Mouse (Mus musculus) hindbrain, embryonic 15.5 days (tissue): ENCODE measurements around the gene Ppp1r16b. TPM values are rescaled to one million over a fixed set of nuclear protein-coding genes. Genes with fewer than 3 reads are reported as not detected.
A peak's percentile ranks its signal among the peaks of the same experiment; 100 is the strongest.

Experiments used
- ATAC-seq: fragments of 200-750 bp; cut with Nextera tagmentation; 2 replicates; pipeline ENCODE4 v1.8.0; 2017; ENCODE audit warnings: low read depth, moderate number of reproducible peaks, moderate TSS enrichment; ENCODE audit not compliant: low FRiP score
- H3K27ac ChIP-seq: fragments of 300-500 bp; sonication (generic); replicated peaks from 2 replicates; pipeline ENCODE4 v1.5.1; 2015; ENCODE audit warnings: mild to moderate bottlenecking, inconsistent platforms
- H3K27me3 ChIP-seq: fragments of 300-500 bp; sonication (generic); 2 replicates; pipeline ENCODE4 v1.6.1; 2015; ENCODE audit warnings: control low read depth, inconsistent platforms
- H3K36me3 ChIP-seq: fragments of 300-500 bp; sonication (generic); 2 replicates; pipeline ENCODE4 v1.6.1; 2015; ENCODE audit warnings: control low read depth, inconsistent platforms
- H3K4me1 ChIP-seq: fragments of 300-500 bp; sonication (generic); replicated peaks from 2 replicates; pipeline ENCODE4 v1.6.1; 2015; ENCODE audit warnings: control low read depth, inconsistent platforms
- H3K4me2 ChIP-seq: fragments of 300-500 bp; sonication (generic); 2 replicates; pipeline ENCODE4 v1.6.1; 2015; ENCODE audit warnings: moderate library complexity, mild to moderate bottlenecking, inconsistent platforms
- H3K4me3 ChIP-seq: fragments of 300-500 bp; sonication (generic); 2 replicates; pipeline ENCODE4 v1.5.1; 2015; ENCODE audit warnings: mild to moderate bottlenecking, inconsistent platforms
- H3K9ac ChIP-seq: fragments of 300-500 bp; sonication (generic); 2 replicates; pipeline ENCODE4 v1.6.1; 2015; ENCODE audit warnings: inconsistent platforms
- H3K9me3 ChIP-seq: fragments of 300-500 bp; sonication (generic); 2 replicates; pipeline ENCODE4 v1.6.1; 2016; ENCODE audit warnings: control low read depth, inconsistent platforms
- WGBS: fragments of 180-500 bp; shearing (Covaris S2); methylation state at CpG from one replicate; pipeline ENCODE4 v1.1.7; 2015; 5-methylcytosine and 5-hydroxymethylcytosine counted together
- polyA plus RNA-seq: library from polyadenylated mRNA; unstranded; fragments of >200 nt; fragmentation: Nextera tagmentation; extraction: Ambion mirVana; gene quantifications from 2 replicates; pipeline ENCODE4 v1.2.1, GENCODE M21; 2015

The Ppp1r16b gene
- polyA plus RNA-seq = 22.1 and 23.4 TPM in 2 replicates

GRCm38 (mm10) chr2:158665098-158665497 lies at the start of gene Ppp1r16b:
Ppp1r16b (plus strand) TSS chr2:158665398.
- no peak within 1 kb of the TSS for H3K4me2 ChIP-seq
- no peaks in the 10 kb centered on the region for H3K9me3 ChIP-seq
- no peaks in the 10 kb centered on the region for H3K36me3 ChIP-seq
- 82% methylated on average over 4 of the region's 4 CpGs for WGBS
- no peak within 1 kb of the TSS for H3K27ac ChIP-seq
- no peak for ATAC-seq
- no peak within 1 kb of the TSS for H3K9ac ChIP-seq
- H3K27me3 ChIP-seq = peaks cover 8% of the 10 kb centered on the region; the same call in 1 of the 2 replicates
- H3K4me1 ChIP-seq = peaks cover 36% of the 10 kb centered on the region
- no peak within 1 kb of the TSS for H3K4me3 ChIP-seq

- Histone ChIP-seq H3K27me3 (peaks cover 40% of the 10 kb centered on the region), H3K27ac (peak overlapping the region; percentile 80), H3K9ac (peak overlapping the region; percentile 55), H3K9me3 (no peaks in the 10 kb centered on the region), H3K36me3 (no peaks in the 10 kb centered on the region), H3K4me3 (peak overlapping the region; percentile 46), H3K4me1 (peaks cover 33% of the 10 kb centered on the region), H3K4me2 (peak overlapping the region; percentile 54)
- 2% methylated on average over 13 of the region's 13 CpGs for WGBS
- ATAC-seq = no peak
These were observed 49.5 kb upstream of the Ppp1r16b start for GRCm38 (mm10) chr2:158615702-158616101.

DNA sequence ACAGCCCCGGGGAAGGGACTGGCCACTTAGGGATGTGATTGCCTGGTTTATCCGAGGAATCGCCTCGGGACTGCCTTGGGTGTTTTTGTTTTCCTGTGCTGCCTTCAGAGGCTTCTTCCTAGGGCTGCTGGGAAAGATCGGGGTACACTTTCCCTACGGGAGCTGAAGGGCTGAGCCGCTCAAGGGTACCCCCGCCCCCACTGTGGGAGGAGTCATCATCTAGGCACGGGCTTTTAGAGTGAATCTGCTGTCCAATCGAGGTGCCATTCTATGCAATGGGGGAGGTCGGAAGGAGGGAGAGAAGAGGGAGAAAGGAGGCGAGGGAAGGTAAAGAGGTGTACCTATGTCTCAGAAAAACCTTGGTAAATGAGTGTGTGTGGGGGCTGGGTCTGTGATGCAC lies 48.9 kb upstream of the Ppp1r16b start:
- 0% methylated on average over 12 of the region's 12 CpGs for WGBS
- Histone ChIP-seq H3K27me3 (peaks cover 40% of the 10 kb centered on the region; the same call in 1 of the 2 replicates), H3K9ac (peak overlapping the region; percentile 55), H3K4me3 (peak overlapping the region; percentile 46), H3K27ac (peak overlapping the region; percentile 80), H3K36me3 (no peaks in the 10 kb centered on the region), H3K4me1 (peaks cover 27% of the 10 kb centered on the region), H3K4me2 (peak overlapping the region; percentile 54), H3K9me3 (no peaks in the 10 kb centered on the region)
- peak; percentile 75; the same call in 1 of the 2 replicates for ATAC-seq

DNA sequence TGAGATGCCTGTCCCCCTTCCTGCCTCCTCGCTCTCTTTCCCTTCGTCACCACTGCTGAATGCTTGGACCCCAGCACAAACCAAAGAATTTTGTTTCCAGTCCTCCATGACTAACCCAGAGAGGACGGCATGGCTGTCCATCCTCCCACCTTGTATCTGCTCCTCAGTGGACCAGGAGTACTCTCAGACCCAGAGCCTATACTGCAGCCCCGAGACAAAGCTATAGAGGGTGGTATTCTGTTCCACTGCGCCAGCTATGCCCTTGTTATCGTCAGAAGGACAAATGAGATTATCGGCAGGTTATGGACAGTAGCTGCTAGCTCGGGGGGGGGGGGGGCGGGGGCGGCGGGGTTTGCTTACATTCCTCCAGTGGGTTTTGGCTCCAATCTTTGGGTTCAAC lies 48.4 kb upstream of the Ppp1r16b start:
- Histone ChIP-seq H3K9ac (0 out of 2 replicates have a peak overlapping the region, but pooled peaks have one; percentile 55), H3K27me3 (peaks cover 35% of the 10 kb centered on the region; the same call in 1 of the 2 replicates)

GRCm38 (mm10) chr2:158624718-158625222 lies 40.4 kb upstream of the Ppp1r16b start, which contains the start of gene Actr5:
Actr5 (plus strand) TSS chr2:158624888.
- Histone ChIP-seq H3K9me3 (no peaks in the 10 kb centered on the region), H3K9ac (peak within 1 kb of the TSS; percentile 83), H3K27ac (peak within 1 kb of the TSS; percentile 92), H3K4me1 (peaks cover 23% of the 10 kb centered on the region), H3K4me2 (peak within 1 kb of the TSS; percentile 73), H3K36me3 (peaks cover 16% of the 10 kb centered on the region), H3K27me3 (peaks cover 7% of the 10 kb centered on the region; the same call in 1 of the 2 replicates), H3K4me3 (peak within 1 kb of the TSS; percentile 78)
- ATAC-seq = peak; percentile 94
- under 1% methylated on average over 39 of the region's 39 CpGs for WGBS

More for the DNA sequence above, 48.4 kb upstream of the Ppp1r16b start:
- Histone ChIP-seq H3K36me3 (no peaks in the 10 kb centered on the region), H3K4me1 (peaks cover 26% of the 10 kb centered on the region), H3K9me3 (no peaks in the 10 kb centered on the region), H3K4me3 (peak overlapping the region; percentile 46), H3K4me2 (peak overlapping the region; percentile 54), H3K27ac (peak overlapping the region; percentile 80)
- no peak; the same call in 1 of the 2 replicates for ATAC-seq
- 8% methylated on average over 11 of the region's 11 CpGs for WGBS

DNA sequence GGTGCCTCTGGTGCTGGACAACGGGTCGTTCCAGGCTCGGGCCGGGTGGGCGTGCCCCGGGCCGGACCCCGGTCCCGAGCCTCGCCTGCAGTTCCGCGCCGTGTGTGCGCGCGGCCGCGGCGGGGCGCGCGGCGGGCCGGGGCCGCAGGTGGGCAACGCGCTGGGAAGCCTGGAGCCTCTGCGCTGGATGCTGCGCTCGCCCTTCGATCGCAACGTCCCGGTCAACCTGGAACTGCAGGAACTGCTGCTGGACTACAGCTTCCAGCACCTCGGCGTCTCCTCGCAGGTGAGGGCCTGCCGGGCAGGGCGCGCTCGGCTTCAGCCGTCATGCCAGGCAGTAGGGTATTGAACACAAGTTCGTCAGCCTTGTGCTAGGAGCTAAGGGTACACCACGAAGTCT lies 40.0 kb upstream of the Ppp1r16b start:
- peak overlapping the region; percentile 92 for H3K27ac ChIP-seq
- H3K4me1 ChIP-seq = peaks cover 23% of the 10 kb centered on the region
- no peaks in the 10 kb centered on the region for H3K9me3 ChIP-seq
- H3K36me3 ChIP-seq = peaks cover 20% of the 10 kb centered on the region
- H3K9ac ChIP-seq = peak overlapping the region; percentile 83
- H3K27me3 ChIP-seq = peaks cover 7% of the 10 kb centered on the region; the same call in 1 of the 2 replicates
- H3K4me3 ChIP-seq = peak overlapping the region; percentile 78
- under 1% methylated on average over 40 of the region's 44 CpGs for WGBS
- ATAC-seq = no peak; the same call in none of the 2 replicates
- peak overlapping the region; percentile 73 for H3K4me2 ChIP-seq

GRCm38 (mm10) chr2:158625697-158626096 lies 39.5 kb upstream of the Ppp1r16b start:
- Histone ChIP-seq H3K9me3 (no peaks in the 10 kb centered on the region), H3K27ac (peak overlapping the region; percentile 92), H3K4me3 (peak overlapping the region; percentile 78), H3K27me3 (peaks cover 3% of the 10 kb centered on the region; the same call in 1 of the 2 replicates), H3K36me3 (peaks cover 20% of the 10 kb centered on the region), H3K9ac (peak overlapping the region; percentile 83), H3K4me1 (peaks cover 23% of the 10 kb centered on the region), H3K4me2 (peak overlapping the region; percentile 73)
- WGBS = 44% methylated on average over 8 of the region's 8 CpGs
- ATAC-seq = no peak

DNA sequence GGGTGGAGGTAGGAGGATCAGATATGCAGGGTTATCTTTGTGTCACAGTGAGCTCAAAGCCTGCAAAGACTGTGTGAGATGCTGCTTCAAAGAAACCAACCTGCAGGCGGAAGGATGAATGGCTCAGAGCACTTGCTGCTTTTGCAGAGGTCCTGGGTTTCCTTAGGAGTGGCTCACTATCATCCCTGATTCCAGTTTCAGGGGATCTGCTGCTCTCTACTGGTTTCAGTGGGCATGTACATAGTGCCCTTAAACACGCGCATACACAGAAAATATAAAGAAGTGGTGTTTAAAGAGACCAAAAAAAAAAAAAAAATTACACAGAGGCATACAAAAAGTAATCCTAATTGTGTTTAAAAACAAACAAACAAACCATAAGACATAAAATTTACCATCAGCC lies 36.3 kb upstream of the Ppp1r16b start:
- no peak overlapping the region for H3K4me3 ChIP-seq
- no peak for ATAC-seq
- WGBS = 73% methylated on average over 3 of the region's 3 CpGs
- H3K4me2 ChIP-seq = no peak overlapping the region
- H3K27ac ChIP-seq = no peak overlapping the region
- no peak overlapping the region for H3K9ac ChIP-seq
- H3K36me3 ChIP-seq = peaks cover 47% of the 10 kb centered on the region
- no peaks in the 10 kb centered on the region for H3K9me3 ChIP-seq
- peaks cover 23% of the 10 kb centered on the region for H3K4me1 ChIP-seq
- no peaks in the 10 kb centered on the region for H3K27me3 ChIP-seq

- WGBS = 78% methylated on average over 1 of the region's 1 CpGs
- H3K27me3 ChIP-seq = no peaks in the 10 kb centered on the region
- no peaks in the 10 kb centered on the region for H3K9me3 ChIP-seq
- peaks cover 50% of the 10 kb centered on the region for H3K36me3 ChIP-seq
- H3K4me2 ChIP-seq = no peak overlapping the region
- H3K4me3 ChIP-seq = no peak overlapping the region
- no peak for ATAC-seq
- peak overlapping the region; percentile 42; the same call in 1 of the 2 replicates for H3K27ac ChIP-seq
- H3K4me1 ChIP-seq = peaks cover 22% of the 10 kb centered on the region
- no peak overlapping the region for H3K9ac ChIP-seq
These were observed 35.8 kb upstream of the Ppp1r16b start for GRCm38 (mm10) chr2:158629414-158629813.

DNA sequence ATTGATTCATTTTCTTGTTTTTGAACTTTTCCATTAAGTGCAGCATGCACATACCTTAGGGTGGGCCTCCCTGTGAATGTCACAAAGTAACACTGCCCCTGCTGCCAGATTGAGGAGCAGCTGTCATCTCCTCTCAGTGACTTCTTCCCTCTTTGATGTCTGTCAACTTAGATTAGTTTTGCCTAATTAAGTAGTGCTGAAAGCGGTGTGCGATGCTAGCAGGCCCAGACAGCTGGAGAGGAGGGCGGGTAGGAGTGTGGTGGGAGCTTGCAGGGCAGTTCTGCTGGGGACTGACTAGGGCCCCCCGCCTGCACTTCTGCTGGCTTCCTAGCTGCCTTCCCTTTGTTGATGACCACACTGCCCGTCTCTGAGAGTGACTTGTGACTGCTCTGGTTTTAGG lies 33.3 kb upstream of the Ppp1r16b start:
- no peak overlapping the region for H3K27ac ChIP-seq
- H3K4me1 ChIP-seq = peaks cover 4% of the 10 kb centered on the region
- H3K9me3 ChIP-seq = no peaks in the 10 kb centered on the region
- H3K36me3 ChIP-seq = peaks cover 74% of the 10 kb centered on the region
- H3K4me2 ChIP-seq = no peak overlapping the region
- no peak overlapping the region for H3K4me3 ChIP-seq
- WGBS = 83% methylated on average over 5 of the region's 5 CpGs
- H3K9ac ChIP-seq = no peak overlapping the region
- H3K27me3 ChIP-seq = no peaks in the 10 kb centered on the region
- ATAC-seq = no peak

GRCm38 (mm10) chr2:158641869-158642268 lies 23.3 kb upstream of the Ppp1r16b start:
- Histone ChIP-seq H3K36me3 (peaks cover 29% of the 10 kb centered on the region), H3K9ac (no peak overlapping the region), H3K27ac (no peak overlapping the region), H3K4me3 (no peak overlapping the region), H3K4me2 (no peak overlapping the region), H3K9me3 (no peaks in the 10 kb centered on the region), H3K27me3 (no peaks in the 10 kb centered on the region), H3K4me1 (no peaks in the 10 kb centered on the region)
- 16% methylated on average over 2 of the region's 2 CpGs for WGBS
- ATAC-seq = no peak; the same call in 1 of the 2 replicates

DNA sequence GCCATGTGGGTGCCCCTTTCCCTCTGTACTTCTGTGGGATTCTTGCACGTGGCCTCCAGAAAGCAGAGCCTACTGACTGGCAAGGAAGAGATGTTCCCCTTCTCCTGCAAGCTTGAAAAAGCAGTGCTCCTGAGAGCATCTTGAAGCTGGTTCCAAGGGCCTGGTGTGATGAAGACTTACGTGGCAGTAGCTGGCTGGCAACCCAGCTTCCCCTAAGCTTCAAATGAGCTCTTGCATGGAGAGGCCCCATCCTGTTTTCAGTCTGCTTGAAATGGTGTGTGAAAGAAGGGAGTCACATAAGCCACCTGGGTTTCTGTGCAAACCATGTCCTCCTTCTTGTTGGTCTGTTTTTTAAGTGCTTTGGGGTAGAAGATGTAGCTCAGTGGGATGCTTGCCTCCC lies 22.6 kb upstream of the Ppp1r16b start:
- no peak overlapping the region for H3K27ac ChIP-seq
- no peak for ATAC-seq
- WGBS = 84% methylated on average over 2 of the region's 2 CpGs

More for the DNA sequence above, 22.6 kb upstream of the Ppp1r16b start:
- Histone ChIP-seq H3K4me2 (no peak overlapping the region), H3K4me3 (no peak overlapping the region), H3K4me1 (no peaks in the 10 kb centered on the region), H3K36me3 (peaks cover 21% of the 10 kb centered on the region), H3K9ac (no peak overlapping the region), H3K27me3 (no peaks in the 10 kb centered on the region), H3K9me3 (no peaks in the 10 kb centered on the region)
